18 mouse cellular contexts compared by ENCODE assay signal in the genomic region with DNA sequence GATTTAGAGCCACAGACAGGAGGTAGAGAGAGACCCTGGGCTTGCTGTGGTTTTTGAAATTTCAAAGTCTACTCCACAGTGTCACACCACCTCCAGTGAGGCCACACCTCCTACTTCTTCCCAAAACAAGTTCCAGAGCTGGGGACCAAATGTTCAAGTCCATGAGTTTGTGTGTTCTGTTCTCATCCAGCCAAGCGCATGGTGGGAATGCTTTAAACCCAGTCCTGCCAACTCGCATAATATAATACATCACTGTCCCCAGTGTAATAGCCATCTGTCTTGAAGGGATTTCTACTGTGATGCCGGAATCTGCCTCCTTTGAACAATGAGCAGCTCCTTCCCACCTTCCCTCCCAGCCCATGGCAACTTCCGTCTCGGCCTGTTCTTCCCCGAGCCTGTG. TPM values are rescaled to one million over a fixed set of nuclear protein-coding genes. Genes with fewer than 3 reads are reported as not detected.
DNase-seq lines count a peak whose midpoint lies in the region; ATAC-seq lines count a peak whose summit lies in the region.
"Had no signal": no experiment of that assay in that cellular context is flagged by ENCODE, and none has a peak within 500 bp of the region (broad histone marks: within the 10 kb centered on the region; RNA-seq: fewer than 3 reads in every experiment).

No protein-coding gene starts in this region.

- no peak overlapping the region for H3K9ac ChIP-seq in forebrain, embryonic 15.5 days (replicated peaks)
- H3K9ac ChIP-seq in heart, embryonic 12.5 days: no peak overlapping the region
- H3K9ac ChIP-seq: heart, embryonic 15.5 days; hindbrain, embryonic 13.5 days had no signal

- no peaks in the 10 kb centered on the region for H3K27me3 ChIP-seq in forebrain, embryonic 15.5 days
- no peaks in the 10 kb centered on the region for H3K27me3 ChIP-seq in forebrain, embryonic 10.5 days (ENCODE audit: poor library complexity, severe bottlenecking)
- no peaks in the 10 kb centered on the region for H3K27me3 ChIP-seq in heart, embryonic 10.5 days (ENCODE audit: insufficient read depth, poor library complexity, severe bottlenecking)
- no peaks in the 10 kb centered on the region for H3K27me3 ChIP-seq in heart, embryonic 12.5 days (replicated peaks)
- H3K27me3 ChIP-seq: heart, embryonic 15.5 days; hindbrain, embryonic 13.5 days had no signal

- intact Hi-C loops in left cerebral cortex, postnatal 36 days (cut with DNase I): no loop called here

- 0 out of 2 replicates have a peak overlapping the region, but pooled peaks have one; percentile 52 for H3K27ac ChIP-seq in forebrain, embryonic 15.5 days (replicated peaks)
- no peak overlapping the region for H3K27ac ChIP-seq in forebrain, embryonic 10.5 days
- H3K27ac ChIP-seq in heart, embryonic 10.5 days: no peak overlapping the region
- H3K27ac ChIP-seq in heart, embryonic 12.5 days (ENCODE audit: poor library complexity, severe bottlenecking): no peak overlapping the region
- H3K27ac ChIP-seq: embryonic facial prominence, embryonic 10.5 days; heart, embryonic 15.5 days; hindbrain, embryonic 13.5 days; hindbrain, postnatal 0 days had no signal

- peaks cover 75% of the 10 kb centered on the region for H3K36me3 ChIP-seq in forebrain, embryonic 15.5 days
- H3K36me3 ChIP-seq in forebrain, embryonic 10.5 days (replicated peaks): peaks cover 95% of the 10 kb centered on the region
- H3K36me3 ChIP-seq in heart, embryonic 10.5 days: peaks cover 92% of the 10 kb centered on the region
- peaks cover 83% of the 10 kb centered on the region for H3K36me3 ChIP-seq in heart, embryonic 12.5 days

- no peaks in the 10 kb centered on the region for H3K9me3 ChIP-seq in forebrain, embryonic 15.5 days
- H3K9me3 ChIP-seq in forebrain, embryonic 10.5 days: no peaks in the 10 kb centered on the region
- no peaks in the 10 kb centered on the region for H3K9me3 ChIP-seq in heart, embryonic 10.5 days
- no peaks in the 10 kb centered on the region for H3K9me3 ChIP-seq in heart, embryonic 12.5 days (replicated peaks)
- H3K9me3 ChIP-seq: embryonic facial prominence, embryonic 10.5 days; heart, embryonic 15.5 days; hindbrain, embryonic 13.5 days had no signal

- H3K4me2 ChIP-seq in forebrain, embryonic 15.5 days (replicated peaks): no peak overlapping the region
- no peak overlapping the region for H3K4me2 ChIP-seq in heart, embryonic 12.5 days
- H3K4me2 ChIP-seq: heart, embryonic 15.5 days; hindbrain, embryonic 13.5 days had no signal

- 0 out of 2 replicates have a peak, but pooled peaks have one; percentile 23 for ATAC-seq in forebrain, embryonic 15.5 days (replicated peaks)
- ATAC-seq in heart, embryonic 12.5 days (ENCODE audit: insufficient number of reproducible peaks, low FRiP score): no peak
- ATAC-seq: hindbrain, postnatal 0 days had no signal

- WGBS in forebrain, embryonic 15.5 days: 71% methylated on average over 6 of the region's 6 CpGs
- 92% methylated on average over 6 of the region's 6 CpGs for WGBS in forebrain, embryonic 10.5 days
- WGBS in heart, embryonic 10.5 days: 84% methylated on average over 6 of the region's 6 CpGs
- 91% methylated on average over 6 of the region's 6 CpGs for WGBS in heart, embryonic 12.5 days

- no peaks in the 10 kb centered on the region for H3K4me1 ChIP-seq in forebrain, embryonic 15.5 days
- no peaks in the 10 kb centered on the region for H3K4me1 ChIP-seq in forebrain, embryonic 10.5 days
- no peaks in the 10 kb centered on the region for H3K4me1 ChIP-seq in heart, embryonic 10.5 days
- 0 out of 2 replicates have a peak, but pooled peaks cover 4% of the 10 kb centered on the region for H3K4me1 ChIP-seq in heart, embryonic 12.5 days (replicated peaks)
- H3K4me1 ChIP-seq: heart, embryonic 15.5 days; hindbrain, embryonic 13.5 days had no signal

- no peak for DNase-seq in forebrain, embryonic 10.5 days (ENCODE audit: extremely low spot score, low spot score)
- peak; percentile 24 for DNase-seq in heart, embryonic 10.5 days (ENCODE audit: low spot score)
- peak; percentile 26 to 44 for DNase-seq in left cerebral cortex, postnatal 36 days (ENCODE audit: low spot score in 2 of 2)
- DNase-seq in left cerebral cortex, adult 11 months (ENCODE audit: low spot score): no peak
- no peak for DNase-seq in thymus, postnatal 14 days
- DNase-seq: adrenal gland, postnatal 10 days; cerebellum, adult 2 months; cerebellum, postnatal 10 days; gastrocnemius, postnatal 36 days; heart, adult 11 months; heart, postnatal 14 days had no signal

- no peak overlapping the region for H3K4me3 ChIP-seq in forebrain, embryonic 15.5 days
- no peak overlapping the region for H3K4me3 ChIP-seq in forebrain, embryonic 10.5 days
- no peak overlapping the region for H3K4me3 ChIP-seq in heart, embryonic 10.5 days
- H3K4me3 ChIP-seq in heart, embryonic 12.5 days: no peak overlapping the region
- H3K4me3 ChIP-seq: embryonic facial prominence, embryonic 10.5 days; heart, embryonic 15.5 days; hindbrain, embryonic 13.5 days had no signal

RNA-seq across cellular contexts. Expression of a gene that starts 37.2 kb away (rescaled TPM):
- 1.6 and 2.4 TPM in 2 replicates for polyA plus RNA-seq in forebrain, embryonic 15.5 days (2015; fragmentation: Nextera tagmentation; extraction: Ambion mirVana)
- polyA plus RNA-seq in forebrain, embryonic 10.5 days (2016; fragmentation: Nextera tagmentation; extraction: Ambion mirVana): 6.0 and 6.1 TPM in 2 replicates
- polyA plus RNA-seq in heart, embryonic 10.5 days (2016; fragmentation: Nextera tagmentation; extraction: Ambion mirVana): 8.3 and 8.9 TPM in 2 replicates
- 20.2 and 21.0 TPM in 2 replicates for polyA plus RNA-seq in heart, embryonic 12.5 days (2016; fragmentation: Nextera tagmentation; extraction: Ambion mirVana)
- total RNA-seq in left cerebral cortex, postnatal 36 days (2021): 1 to 10 TPM; 5.5 to 9.3 TPM
- polyA plus RNA-seq: C2C12 had no signal

Comparison
In these comparisons a context has a peak if more than half of its experiments do, and no peak if none do; other contexts are left out.
1. DNase-seq: peak in heart, embryonic 10.5 days (single experiment) and left cerebral cortex, postnatal 36 days (2 of 2); none in forebrain, embryonic 10.5 days (single experiment), left cerebral cortex, adult 11 months (single experiment) and thymus, postnatal 14 days (single experiment).